Mouse (Mus musculus) gastrocnemius, adult 2 months (tissue): Measurements from ENCODE around the gene Zfp428. TPM values are rescaled to one million over a fixed set of nuclear protein-coding genes. Genes with fewer than 3 reads are reported as not detected.
A peak's percentile ranks its signal among the peaks of the same experiment; 100 is the strongest.

Source experiments
- DNase-seq: peaks from one replicate; pipeline ENCODE4 v3.0.0; 2022
- H3K27ac ChIP-seq: fragments of 200-600 bp; 2 replicates; pipeline ENCODE4 v1.8.1; 2022; ENCODE audit warnings: mild to moderate bottlenecking
- H3K4me3 ChIP-seq: fragments of 200-600 bp; 2 replicates; pipeline ENCODE4 v1.8.1; 2022; ENCODE audit warnings: mild to moderate bottlenecking, moderate library complexity
- CTCF ChIP-seq: fragments of 200-600 bp; IDR thresholded peaks from 2 replicates; pipeline ENCODE4 v1.8.1; 2022; ENCODE audit warnings: antibody characterized with exemption, mild to moderate bottlenecking, moderate library complexity
- intact Hi-C: fragments of 180-260 bp; cut with DNase I; formaldehyde crosslinking; loops from one replicate; pipeline ENCODE4 v1.15.1; 2025
- long read RNA-seq, 2 experiments: library from polyadenylated mRNA; stranded (forward); transcript quantifications; one replicate each; pipeline ENCODE4 v2.0.0; 2021
- total RNA-seq, 2 experiments: library from RNA; stranded (reverse); gene quantifications; 2 replicates each; pipeline ENCODE4 v1.2.3; 2021

The Zfp428 gene
- 1 to 10 TPM; 3.5 to 6.5 TPM for total RNA-seq
- long read RNA-seq, experiment 1, partial matches to known transcripts: 0 of 6 reads
- long read RNA-seq, experiment 1, other reads (novel, unspliced or antisense): 3 of 6 reads
- long read RNA-seq, experiment 2, partial matches to known transcripts: 0 of 5 reads
- long read RNA-seq, experiment 2, other reads (novel, unspliced or antisense): 3 of 5 reads

GRCm38 (mm10) chr7:24506838-24507725, at the start of gene Zfp428:
TSS of gene Zfp428 (plus strand) at chr7:24507006.
- peak; percentile 95 for DNase-seq
- H3K4me3 ChIP-seq: peak within 1 kb of the TSS; percentile 100
- H3K27ac ChIP-seq: peak within 1 kb of the TSS; percentile 99
- intact Hi-C loops: loop anchor here (2.0 kb wide), 1 partner anchor 22 kb away; no protein-coding TSS in a partner anchor
- no peak for TF ChIP-seq CTCF

- no peak for DNase-seq
- Histone ChIP-seq H3K27ac (peak overlapping the region; percentile 24; the same call in 1 of the 2 replicates), H3K4me3 (no peak overlapping the region)
- intact Hi-C loops: no loop called here
- no peak for TF ChIP-seq CTCF
Measured at GRCm38 (mm10) chr7:24457726-24458370, 49.0 kb upstream of the Zfp428 start.

GRCm38 (mm10) chr7:24459440-24459839, 47.4 kb upstream of the Zfp428 start:
- intact Hi-C loops: no loop called here
- Histone ChIP-seq H3K27ac (peak overlapping the region; percentile 46), H3K4me3 (no peak overlapping the region)
- no peak for DNase-seq
- no peak for TF ChIP-seq CTCF

GRCm38 (mm10) chr7:24459843-24460242, 47.0 kb upstream of the Zfp428 start:
- DNase-seq: peak; percentile 46
- no peak overlapping the region for H3K4me3 ChIP-seq
- TF ChIP-seq CTCF: no peak
- intact Hi-C loops: no loop called here
- H3K27ac ChIP-seq: peak overlapping the region; percentile 46

GRCm38 (mm10) chr7:24461376-24462051, 45.3 kb upstream of the Zfp428 start:
- DNase-seq: no peak
- Histone ChIP-seq H3K27ac (peak overlapping the region; percentile 57), H3K4me3 (no peak overlapping the region)
- no peak for TF ChIP-seq CTCF
- intact Hi-C loops: no loop called here

- Histone ChIP-seq H3K27ac (peak within 1 kb of the TSS; percentile 75), H3K4me3 (peak within 1 kb of the TSS; percentile 62)
- intact Hi-C loops: no loop called here
- no peak for DNase-seq
- TF ChIP-seq CTCF: no peak
Measured at GRCm38 (mm10) chr7:24462388-24463319, 44.2 kb upstream of the Zfp428 start, which contains the start of gene Plaur. TSS of gene Plaur (plus strand) at chr7:24462484.

GRCm38 (mm10) chr7:24466835-24467234, 40.0 kb upstream of the Zfp428 start:
- no peak for TF ChIP-seq CTCF
- DNase-seq: no peak
- Histone ChIP-seq H3K4me3 (no peak overlapping the region), H3K27ac (no peak overlapping the region)
- intact Hi-C loops: no loop called here

- intact Hi-C loops: no loop called here
Measured at GRCm38 (mm10) chr7:24467886-24468285, 38.9 kb upstream of the Zfp428 start.

GRCm38 (mm10) chr7:24469126-24469525, 37.7 kb upstream of the Zfp428 start:
- intact Hi-C loops: no loop called here
- DNase-seq: no peak
- TF ChIP-seq CTCF: peak; percentile 65
- no peak overlapping the region for H3K4me3 ChIP-seq
- H3K27ac ChIP-seq: no peak overlapping the region

More at GRCm38 (mm10) chr7:24467886-24468285, 38.9 kb upstream of the Zfp428 start:
- no peak for DNase-seq
- H3K4me3 ChIP-seq: no peak overlapping the region
- no peak for TF ChIP-seq CTCF
- no peak overlapping the region for H3K27ac ChIP-seq

- Histone ChIP-seq H3K27ac (no peak overlapping the region), H3K4me3 (no peak overlapping the region)
- TF ChIP-seq CTCF: no peak
- intact Hi-C loops: loop anchor here (5.0 kb wide), 1 partner anchor 92 kb away; no protein-coding TSS in a partner anchor
- peak; percentile 37 for DNase-seq
Measured at GRCm38 (mm10) chr7:24470356-24470755, 36.5 kb upstream of the Zfp428 start.

GRCm38 (mm10) chr7:24472442-24472841, 34.4 kb upstream of the Zfp428 start:
- intact Hi-C loops: loop anchor here (5.0 kb wide), 1 partner anchor 90 kb away; no protein-coding TSS in a partner anchor
- Histone ChIP-seq H3K4me3 (no peak overlapping the region), H3K27ac (no peak overlapping the region)
- no peak for DNase-seq
- no peak for TF ChIP-seq CTCF
